Mouse (Mus musculus): Measurements from ENCODE around the gene Fam98b.

DNA sequence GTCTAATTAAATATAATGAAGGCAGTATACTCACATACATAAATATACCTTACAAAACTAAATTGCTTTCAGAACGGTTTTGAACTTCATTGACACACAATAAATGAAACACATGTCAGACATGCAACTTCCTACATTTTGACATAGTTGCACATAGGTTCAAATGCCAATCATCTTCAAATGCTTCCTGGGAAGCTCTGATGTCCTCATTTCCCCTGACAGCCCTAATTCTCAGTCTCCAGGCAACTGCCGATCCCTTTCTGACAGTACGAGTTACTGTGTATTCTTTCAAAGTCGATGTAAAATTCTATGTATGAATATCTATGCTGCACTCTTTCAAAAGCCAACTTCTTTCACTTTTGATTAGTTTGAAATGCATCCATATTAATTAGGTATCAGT is 7.6 kb upstream of the Fam98b start:
- no peak for TF ChIP-seq GABPA (IDR thresholded peaks at IDR 0.05; ENCODE audit: insufficient replicate concordance, low read depth, low read length)
- TF ChIP-seq CTCF (conservative IDR thresholded peaks at IDR 0.05 in 1 of 2, IDR thresholded peaks at IDR 0.05 in 1 of 2; ENCODE audit: low read depth in 2 of 2, low read length in 2 of 2) = no peak
- no peak for TF ChIP-seq MAFK (IDR thresholded peaks at IDR 0.05; ENCODE audit: insufficient replicate concordance, low read length)
- TF ChIP-seq JUND (conservative IDR thresholded peaks at IDR 0.05; ENCODE audit: low read depth, low read length) = no peak
- no peak for TF ChIP-seq E2F4 (IDR thresholded peaks at IDR 0.05; ENCODE audit: insufficient replicate concordance, low read depth, low read length)
- no peak for TF ChIP-seq MAZ (IDR thresholded peaks at IDR 0.05; ENCODE audit: low read depth, low read length)
- no peak for TF ChIP-seq USF1 (IDR thresholded peaks at IDR 0.05; ENCODE audit: low read depth, low read length)
- no peak for TF ChIP-seq SIN3A (IDR thresholded peaks at IDR 0.05; ENCODE audit: low read length)
- no peak for TF ChIP-seq POLR2A (IDR thresholded peaks at IDR 0.05; ENCODE audit: low read depth, low read length)
- TF ChIP-seq NELFE (IDR thresholded peaks at IDR 0.05; ENCODE audit: low read depth, low read length) = no peak
- no peak for TF ChIP-seq ZC3H11A (IDR thresholded peaks at IDR 0.05; ENCODE audit: low read depth, low read length)
- no peak for TF ChIP-seq EP300 (IDR thresholded peaks at IDR 0.05; ENCODE audit: low read length)
